Mouse (Mus musculus): ENCODE results near the gene Trnau1ap. TPM values are rescaled to one million over a fixed set of nuclear protein-coding genes. Genes with fewer than 3 reads are reported as not detected.

Gene Trnau1ap
- polyA plus RNA-seq, 1 experiment: 32.1 TPM

GRCm38 (mm10) chr4:132356170-132356569, 26.8 kb upstream of the Trnau1ap start:
- Histone ChIP-seq H3K4me3 (replicated peaks; ENCODE audit: control insufficient read depth, low read depth, low read length) (no peak overlapping the region), H3K27ac (ENCODE audit: control insufficient read depth, insufficient read depth, low read depth, low read length, poor library complexity) (no peak overlapping the region)
- TF ChIP-seq POLR2A (IDR thresholded peaks at IDR 0.05; ENCODE audit: borderline replicate concordance, control insufficient read depth, low read depth, low read length) (no peak), CTCF (IDR thresholded peaks at IDR 0.05; ENCODE audit: control insufficient read depth, insufficient read depth, low read length) (no peak)

GRCm38 (mm10) chr4:132355403-132355802, 26.1 kb upstream of the Trnau1ap start:
- Histone ChIP-seq H3K4me3 (replicated peaks; ENCODE audit: control insufficient read depth, low read depth, low read length) (no peak overlapping the region), H3K27ac (ENCODE audit: control insufficient read depth, insufficient read depth, low read depth, low read length, poor library complexity) (no peak overlapping the region), H3K4me1 (ENCODE audit: control insufficient read depth, insufficient read depth, low read length) (peaks cover 2% of the 10 kb centered on the region; the same call in 1 of the 2 replicates)
- TF ChIP-seq POLR2A (IDR thresholded peaks at IDR 0.05; ENCODE audit: borderline replicate concordance, control insufficient read depth, low read depth, low read length): no peak
- WGBS: 84% methylated on average over 3 of the region's 3 CpGs

More at GRCm38 (mm10) chr4:132356170-132356569, 26.8 kb upstream of the Trnau1ap start:
- peaks cover 2% of the 10 kb centered on the region; the same call in 1 of the 2 replicates for H3K4me1 ChIP-seq (ENCODE audit: control insufficient read depth, insufficient read depth, low read length)
- 66% methylated on average over 12 of the region's 12 CpGs for WGBS

GRCm38 (mm10) chr4:132354571-132354970, 25.2 kb upstream of the Trnau1ap start:
- Histone ChIP-seq H3K4me1 (ENCODE audit: control insufficient read depth, insufficient read depth, low read length) (peaks cover 2% of the 10 kb centered on the region; the same call in 1 of the 2 replicates), H3K4me3 (replicated peaks; ENCODE audit: control insufficient read depth, low read depth, low read length) (no peak overlapping the region), H3K27ac (ENCODE audit: control insufficient read depth, insufficient read depth, low read depth, low read length, poor library complexity) (no peak overlapping the region)
- WGBS: 58% methylated on average over 4 of the region's 4 CpGs
- TF ChIP-seq POLR2A (IDR thresholded peaks at IDR 0.05; ENCODE audit: borderline replicate concordance, control insufficient read depth, low read depth, low read length): no peak
- no peak for TF ChIP-seq CTCF (IDR thresholded peaks at IDR 0.05; ENCODE audit: control insufficient read depth, insufficient read depth, low read length)

- H3K4me3 ChIP-seq (replicated peaks; ENCODE audit: control insufficient read depth, low read depth, low read length): peak within 1 kb of the TSS; percentile 77
- peaks cover 2% of the 10 kb centered on the region; the same call in 1 of the 2 replicates for H3K4me1 ChIP-seq (ENCODE audit: control insufficient read depth, insufficient read depth, low read length)
- peak within 1 kb of the TSS; percentile 90 for H3K27ac ChIP-seq (ENCODE audit: control insufficient read depth, insufficient read depth, low read depth, low read length, poor library complexity)
- TF ChIP-seq POLR2A (IDR thresholded peaks at IDR 0.05; ENCODE audit: borderline replicate concordance, control insufficient read depth, low read depth, low read length): peak; percentile 99
- 0 out of 2 replicates have a peak, but pooled peaks have one; percentile 11 for TF ChIP-seq CTCF (IDR thresholded peaks at IDR 0.05; ENCODE audit: control insufficient read depth, insufficient read depth, low read length)
- under 1% methylated on average over 31 of the region's 31 CpGs for WGBS
These were observed 24.1 kb upstream of the Trnau1ap start, which contains the start of gene Rcc1 for GRCm38 (mm10) chr4:132353481-132353885. Rcc1 (minus strand) TSS chr4:132353605.

GRCm38 (mm10) chr4:132352739-132353138, 23.4 kb upstream of the Trnau1ap start:
- H3K4me1 ChIP-seq (ENCODE audit: control insufficient read depth, insufficient read depth, low read length): peaks cover 2% of the 10 kb centered on the region; the same call in 1 of the 2 replicates
- WGBS: 0% methylated on average over 14 of the region's 14 CpGs
- peak overlapping the region; percentile 77 for H3K4me3 ChIP-seq (replicated peaks; ENCODE audit: control insufficient read depth, low read depth, low read length)
- peak overlapping the region; percentile 43; the same call in 1 of the 2 replicates for H3K27ac ChIP-seq (ENCODE audit: control insufficient read depth, insufficient read depth, low read depth, low read length, poor library complexity)
- TF ChIP-seq CTCF (IDR thresholded peaks at IDR 0.05; ENCODE audit: control insufficient read depth, insufficient read depth, low read length) (no peak), POLR2A (IDR thresholded peaks at IDR 0.05; ENCODE audit: borderline replicate concordance, control insufficient read depth, low read depth, low read length) (no peak)

GRCm38 (mm10) chr4:132351401-132351800, 22.1 kb upstream of the Trnau1ap start:
- no peak for TF ChIP-seq CTCF (IDR thresholded peaks at IDR 0.05; ENCODE audit: control insufficient read depth, insufficient read depth, low read length)
- no peak for TF ChIP-seq POLR2A (IDR thresholded peaks at IDR 0.05; ENCODE audit: borderline replicate concordance, control insufficient read depth, low read depth, low read length)
- H3K4me3 ChIP-seq (replicated peaks; ENCODE audit: control insufficient read depth, low read depth, low read length): no peak overlapping the region
- no peak overlapping the region for H3K27ac ChIP-seq (ENCODE audit: control insufficient read depth, insufficient read depth, low read depth, low read length, poor library complexity)
- H3K4me1 ChIP-seq (ENCODE audit: control insufficient read depth, insufficient read depth, low read length): peaks cover 2% of the 10 kb centered on the region; the same call in 1 of the 2 replicates
- 25% methylated on average over 1 of the region's 1 CpGs for WGBS

GRCm38 (mm10) chr4:132350854-132351253, 21.5 kb upstream of the Trnau1ap start:
- WGBS: 78% methylated on average over 3 of the region's 3 CpGs
- Histone ChIP-seq H3K4me1 (ENCODE audit: control insufficient read depth, insufficient read depth, low read length) (no peaks in the 10 kb centered on the region), H3K27ac (ENCODE audit: control insufficient read depth, insufficient read depth, low read depth, low read length, poor library complexity) (no peak overlapping the region), H3K4me3 (replicated peaks; ENCODE audit: control insufficient read depth, low read depth, low read length) (no peak overlapping the region)
- TF ChIP-seq CTCF (IDR thresholded peaks at IDR 0.05; ENCODE audit: control insufficient read depth, insufficient read depth, low read length): no peak
- TF ChIP-seq POLR2A (IDR thresholded peaks at IDR 0.05; ENCODE audit: borderline replicate concordance, control insufficient read depth, low read depth, low read length): no peak

- WGBS: 69% methylated on average over 2 of the region's 2 CpGs
- Histone ChIP-seq H3K4me1 (ENCODE audit: control insufficient read depth, insufficient read depth, low read length) (no peaks in the 10 kb centered on the region), H3K27ac (ENCODE audit: control insufficient read depth, insufficient read depth, low read depth, low read length, poor library complexity) (no peak overlapping the region), H3K4me3 (replicated peaks; ENCODE audit: control insufficient read depth, low read depth, low read length) (no peak overlapping the region)
- no peak for TF ChIP-seq POLR2A (IDR thresholded peaks at IDR 0.05; ENCODE audit: borderline replicate concordance, control insufficient read depth, low read depth, low read length)
- no peak for TF ChIP-seq CTCF (IDR thresholded peaks at IDR 0.05; ENCODE audit: control insufficient read depth, insufficient read depth, low read length)
These were observed 20.9 kb upstream of the Trnau1ap start for GRCm38 (mm10) chr4:132350123-132350740.

Measured in bone marrow, adult 2 months (tissue).